Mouse (Mus musculus) CH12.LX (cell line): ENCODE measurements around the gene Fbxo7. TPM values are rescaled to one million over a fixed set of nuclear protein-coding genes. Genes with fewer than 3 reads are reported as not detected.

Experiments used
- DNase-seq: peaks from one replicate; pipeline ENCODE4 v3.0.0-alpha.2; 2013; ENCODE audit errors: extremely low read depth
- H3K27ac ChIP-seq: 2 replicates; pipeline ENCODE4 v1.5.1; 2012; ENCODE audit warnings: low read depth, mild to moderate bottlenecking, control low read depth, moderate library complexity; ENCODE audit not compliant: insufficient read depth
- H3K27me3 ChIP-seq: replicated peaks from 2 replicates; pipeline ENCODE3; 2012; ENCODE audit warnings: inconsistent platforms
- H3K36me3 ChIP-seq, 2 experiments: replicated peaks in 1 of 2; 2 replicates each; pipeline versions ENCODE3 to v1.6.1; 2012; ENCODE audit warnings: inconsistent platforms in 1 of 2, low read length in 1 of 2, mild to moderate bottlenecking in 1 of 2, mixed read lengths in 1 of 2, moderate library complexity in 1 of 2; ENCODE audit not compliant: control insufficient read depth in 1 of 2, insufficient read depth in 1 of 2
- H3K4me1 ChIP-seq, 2 experiments: 2 replicates each; pipeline ENCODE4 v1.6.1; 2012; ENCODE audit warnings: inconsistent platforms in 1 of 2, moderate library complexity in 1 of 2; ENCODE audit not compliant: insufficient read depth in 2 of 2, control insufficient read depth in 1 of 2
- H3K4me2 ChIP-seq: 2 replicates; pipeline ENCODE4 v1.6.1; 2012; ENCODE audit warnings: low read depth, mild to moderate bottlenecking, control low read depth; ENCODE audit not compliant: poor library complexity, insufficient read depth, severe bottlenecking
- H3K4me3 ChIP-seq, 3 experiments: fragments of 150-350 bp in 1 of 3; sonication (generic) in 1 of 3; replicated peaks in 1 of 3; 2 replicates each; pipeline versions ENCODE3 to v1.5.1; 2011 to 2012; ENCODE audit warnings: low read depth in 2 of 3, low read length in 2 of 3, mild to moderate bottlenecking in 2 of 3, moderate library complexity in 2 of 3, control low read depth in 1 of 3, improper control_type of control experiment in 1 of 3, inconsistent platforms in 1 of 3, mixed read lengths in 1 of 3; ENCODE audit not compliant: poor library complexity in 1 of 3
- H3K79me2 ChIP-seq: replicated peaks from 2 replicates; pipeline ENCODE4 v1.6.1; 2012; ENCODE audit warnings: mild to moderate bottlenecking, moderate library complexity; ENCODE audit not compliant: control insufficient read depth, poor library complexity, insufficient read depth, severe bottlenecking; ENCODE audit errors: extremely low read depth
- H3K9ac ChIP-seq: 2 replicates; pipeline ENCODE4 v1.6.1; 2012; ENCODE audit warnings: low read depth, mild to moderate bottlenecking, control low read depth, moderate library complexity; ENCODE audit not compliant: insufficient read depth
- H3K9me3 ChIP-seq: replicated peaks from 2 replicates; pipeline ENCODE3; 2012; ENCODE audit warnings: low read length, inconsistent platforms, mixed read lengths
- BHLHE40 ChIP-seq: IDR thresholded peaks from 2 replicates; pipeline ENCODE4 v1.6.1; 2011; ENCODE audit warnings: mild to moderate bottlenecking, low read depth, low read length, improper control_type of control experiment
- CHD2 ChIP-seq: IDR thresholded peaks from 2 replicates; pipeline ENCODE4 v1.6.1; 2011; ENCODE audit warnings: low read length, improper control_type of control experiment
- CTCF ChIP-seq, 2 experiments: IDR thresholded peaks in 1 of 2; conservative IDR thresholded peaks in 1 of 2; 2 replicates each; pipeline ENCODE4 v1.5.1; 2011 to 2012; ENCODE audit warnings: low read depth in 2 of 2, low read length in 2 of 2, improper control_type of control experiment in 1 of 2, inconsistent platforms in 1 of 2, mild to moderate bottlenecking in 1 of 2, moderate library complexity in 1 of 2
- EP300 ChIP-seq: IDR thresholded peaks from 2 replicates; pipeline ENCODE4 v1.6.1; 2011; ENCODE audit warnings: low read length, improper control_type of control experiment
- ETS1 ChIP-seq: conservative IDR thresholded peaks from 2 replicates; pipeline ENCODE4 v1.6.1; 2012; ENCODE audit warnings: low read depth, mild to moderate bottlenecking, inconsistent platforms, low read length, improper control_type of control experiment, moderate library complexity
- HCFC1 ChIP-seq: IDR thresholded peaks from 2 replicates; pipeline ENCODE4 v1.6.1; 2012; ENCODE audit warnings: low read depth, mild to moderate bottlenecking, inconsistent platforms, low read length, improper control_type of control experiment
- IRF4 ChIP-seq: IDR thresholded peaks from 2 replicates; pipeline ENCODE4 v1.6.1; 2014; ENCODE audit warnings: low read depth, mild to moderate bottlenecking, inconsistent platforms, low read length, improper control_type of control experiment
- JUND ChIP-seq: conservative IDR thresholded peaks from 2 replicates; pipeline ENCODE4 v1.6.1; 2011; ENCODE audit warnings: low read depth, low read length, improper control_type of control experiment
- MAX ChIP-seq: IDR thresholded peaks from 2 replicates; pipeline ENCODE4 v1.6.1; 2011; ENCODE audit warnings: low read length, improper control_type of control experiment
- MYC ChIP-seq: IDR thresholded peaks from 2 replicates; pipeline ENCODE4 v1.6.1; 2011; ENCODE audit warnings: low read depth, mild to moderate bottlenecking, improper control_type of control experiment, low read length
- NELFE ChIP-seq: IDR thresholded peaks from 2 replicates; pipeline ENCODE4 v1.6.1; 2011; ENCODE audit warnings: low read depth, low read length, improper control_type of control experiment
- RAD21 ChIP-seq: IDR thresholded peaks from 2 replicates; pipeline ENCODE4 v1.6.1; 2011; ENCODE audit warnings: low read depth, mild to moderate bottlenecking, low read length, improper control_type of control experiment, moderate library complexity
- RCOR1 ChIP-seq: conservative IDR thresholded peaks from 2 replicates; pipeline ENCODE4 v1.6.1; 2012; ENCODE audit warnings: low read depth, mild to moderate bottlenecking, inconsistent platforms, low read length, improper control_type of control experiment
- SMC3 ChIP-seq: IDR thresholded peaks from 2 replicates; pipeline ENCODE4 v1.6.1; 2011; ENCODE audit warnings: low read depth, low read length, improper control_type of control experiment
- TBP ChIP-seq: conservative IDR thresholded peaks from 2 replicates; pipeline ENCODE4 v1.6.1; 2011; ENCODE audit warnings: low read depth, low read length, improper control_type of control experiment
- UBTF ChIP-seq: IDR thresholded peaks from 2 replicates; pipeline ENCODE4 v1.6.1; 2012; ENCODE audit warnings: low read depth, mild to moderate bottlenecking, inconsistent platforms, low read length, improper control_type of control experiment, moderate library complexity
- USF1 ChIP-seq: IDR thresholded peaks from 2 replicates; pipeline ENCODE4 v1.6.1; 2014; ENCODE audit warnings: low read depth, mild to moderate bottlenecking, inconsistent platforms, low read length, improper control_type of control experiment
- dilution Hi-C: fragments of 300-500 bp; cut with MboI; formaldehyde crosslinking; loops from 2 replicates; pipeline ENCODE4 v1.14.3; 2020; ENCODE audit warnings: low sequenced_read_pairs; ENCODE audit not compliant: extremely low pct_unique_long_range_greater_than_20kb, extremely low pct_ligation_motif_present
- in situ Hi-C: fragments of 300-500 bp; cut with MboI; formaldehyde crosslinking; loops from 3 replicates; pipeline ENCODE4 v1.14.3; 2019; ENCODE audit warnings: low sequenced_read_pairs, low pct_ligation_motif_present, low pct_unique_long_range_greater_than_20kb, mixed read lengths
- polyA plus RNA-seq: library from polyadenylated mRNA; unstranded; fragments of >175 nt; gene quantifications from 2 replicates; pipeline ENCODE4 v1.2.1, GENCODE M21; 2012; ENCODE audit warnings: low read depth; ENCODE audit not compliant: insufficient read length
- total RNA-seq, 2 experiments: library from RNA; depleted of rRNA; stranded (reverse); fragments of 300-350 nt in 1 of 2; fragments of >200 nt in 1 of 2; gene quantifications; 2 replicates each; pipeline ENCODE4 v1.2.3; 2012 to 2014

The Fbxo7 gene
- total and polyA plus RNA-seq, 3 experiments: 13.1 to 18.7 (median 18.3) TPM

DNA sequence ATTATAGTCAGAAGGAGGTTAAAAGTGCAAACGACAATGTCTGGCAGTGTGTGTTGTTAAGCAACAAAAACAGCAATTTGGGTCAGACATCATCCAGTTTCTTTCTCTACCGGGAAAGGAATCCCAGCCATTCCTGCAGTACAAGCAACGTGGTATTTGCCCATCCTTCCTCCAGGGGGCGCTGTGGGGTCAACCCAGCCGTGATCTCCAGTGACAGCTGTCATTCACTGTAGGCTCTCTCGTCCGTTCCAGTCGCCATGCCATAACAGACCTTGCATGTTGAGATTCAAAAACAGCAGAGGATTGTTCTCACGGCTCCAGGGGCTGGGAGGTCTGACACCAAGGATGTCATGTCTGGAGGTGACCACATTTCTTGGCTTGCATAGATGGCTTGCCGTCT, 70.1 kb downstream of the Fbxo7 start:
- DNase-seq: peak; percentile 50

GRCm38 (mm10) chr10:86093109-86094035, 71.6 kb downstream of the Fbxo7 start:
- no peak overlapping the region for H3K4me2 ChIP-seq
- H3K9ac ChIP-seq: no peak overlapping the region
- no peaks in the 10 kb centered on the region for H3K36me3 ChIP-seq
- TF ChIP-seq MYC: no peak
- no peak for TF ChIP-seq UBTF
- TF ChIP-seq ETS1: no peak
- no peak for TF ChIP-seq RCOR1
- no peak for TF ChIP-seq HCFC1
- no peak for TF ChIP-seq RAD21
- TF ChIP-seq USF1: no peak
- dilution Hi-C loops: no loop called here
- H3K27ac ChIP-seq: no peak overlapping the region
- in situ Hi-C loops: no loop called here
- no peak for DNase-seq
- no peaks in the 10 kb centered on the region for H3K79me2 ChIP-seq
- no peaks in the 10 kb centered on the region for H3K27me3 ChIP-seq
- H3K4me3 ChIP-seq: no peak overlapping the region
- no peaks in the 10 kb centered on the region for H3K9me3 ChIP-seq
- H3K4me1 ChIP-seq: no peaks in the 10 kb centered on the region

More for the DNA sequence above, 70.1 kb downstream of the Fbxo7 start:
- H3K36me3 ChIP-seq: no peaks in the 10 kb centered on the region
- no peak overlapping the region for H3K27ac ChIP-seq
- TF ChIP-seq MYC (0 out of 2 replicates have a peak, but pooled peaks have one; percentile 57), TBP (no peak), USF1 (no peak), EP300 (no peak), IRF4 (no peak), NELFE (no peak), CHD2 (no peak), RAD21 (peak; percentile 62), CTCF (conservative IDR thresholded peaks at IDR 0.05 in 1 of 2, IDR thresholded peaks at IDR 0.05 in 1 of 2; ENCODE audit: low read depth in 2 of 2, low read length in 2 of 2) (peak; percentile 82 to 83), SMC3 (peak; percentile 71), BHLHE40 (no peak), MAX (peak; percentile 80), JUND (no peak)
- no peaks in the 10 kb centered on the region for H3K27me3 ChIP-seq
- no peak overlapping the region for H3K4me2 ChIP-seq
- in situ Hi-C loops: no loop called here
- no peak overlapping the region for H3K4me3 ChIP-seq
- H3K4me1 ChIP-seq: no peaks in the 10 kb centered on the region
- H3K9me3 ChIP-seq: no peaks in the 10 kb centered on the region
- no peak overlapping the region for H3K9ac ChIP-seq
- H3K79me2 ChIP-seq: no peaks in the 10 kb centered on the region
- dilution Hi-C loops: no loop called here
